Mouse (Mus musculus) layer of hippocampus, adult 18-20 months (tissue): ENCODE results near the gene Matn4. TPM values are rescaled to one million over a fixed set of nuclear protein-coding genes. Genes with fewer than 3 reads are reported as not detected.

Experiments used
- DNase-seq, 2 experiments: peaks; one replicate each; pipeline ENCODE4 v3.0.0; 2022; ENCODE audit warnings: low spot score in 2 of 2
- total RNA-seq, 2 experiments: library from RNA; stranded (reverse); gene quantifications; 2 replicates each; pipeline ENCODE4 v1.2.3; 2021

The Matn4 gene
- total RNA-seq, 2 experiments from 2014 or later, result 11.0 to 11.2 TPM

DNA sequence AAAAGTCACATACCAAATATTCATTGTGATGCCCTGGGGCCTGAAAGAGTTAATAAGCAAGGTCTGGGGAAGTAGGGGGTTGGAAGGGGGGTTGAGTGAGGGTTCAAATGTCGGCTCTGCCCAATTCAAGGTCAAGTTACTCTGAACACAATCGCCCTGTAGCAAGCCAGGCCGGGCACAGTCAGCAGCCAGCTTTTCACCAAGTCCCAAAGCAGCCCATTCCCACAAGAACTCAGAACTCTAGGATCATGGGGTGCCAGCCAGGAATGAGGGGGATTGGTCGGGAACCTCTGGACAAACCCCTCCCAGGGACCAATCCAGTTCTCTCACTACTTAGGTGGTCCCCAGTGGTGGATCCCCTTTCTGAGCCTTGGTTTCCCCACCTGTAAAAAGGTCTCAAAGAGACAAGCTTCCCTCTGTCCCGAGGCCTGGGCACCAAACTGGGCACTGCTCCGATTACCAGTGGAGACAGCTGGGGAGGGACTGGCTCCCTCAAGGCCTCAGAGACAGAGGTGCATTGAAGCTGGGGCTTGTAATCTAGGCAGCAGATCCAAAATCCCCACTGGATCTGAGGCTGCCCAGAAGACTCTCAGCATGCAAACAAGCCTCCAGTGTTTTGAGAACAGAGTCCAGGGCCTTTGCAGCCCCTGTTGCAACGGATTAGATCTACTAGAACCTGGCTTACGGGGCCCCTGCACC lies 31.4 kb upstream of the Matn4 start:
- peak in 1 of 2 experiments; percentile 50 for DNase-seq

- DNase-seq, result no peak
Measured at GRCm38 (mm10) chr2:164435216-164436090, 30.5 kb upstream of the Matn4 start.

- DNase-seq, result no peak
Measured at GRCm38 (mm10) chr2:164434681-164435080, 29.7 kb upstream of the Matn4 start.

GRCm38 (mm10) chr2:164433278-164433895 lies 28.4 kb upstream of the Matn4 start:
- DNase-seq, result no peak

- DNase-seq, result no peak
Measured at GRCm38 (mm10) chr2:164432541-164433191, 27.7 kb upstream of the Matn4 start.

DNA sequence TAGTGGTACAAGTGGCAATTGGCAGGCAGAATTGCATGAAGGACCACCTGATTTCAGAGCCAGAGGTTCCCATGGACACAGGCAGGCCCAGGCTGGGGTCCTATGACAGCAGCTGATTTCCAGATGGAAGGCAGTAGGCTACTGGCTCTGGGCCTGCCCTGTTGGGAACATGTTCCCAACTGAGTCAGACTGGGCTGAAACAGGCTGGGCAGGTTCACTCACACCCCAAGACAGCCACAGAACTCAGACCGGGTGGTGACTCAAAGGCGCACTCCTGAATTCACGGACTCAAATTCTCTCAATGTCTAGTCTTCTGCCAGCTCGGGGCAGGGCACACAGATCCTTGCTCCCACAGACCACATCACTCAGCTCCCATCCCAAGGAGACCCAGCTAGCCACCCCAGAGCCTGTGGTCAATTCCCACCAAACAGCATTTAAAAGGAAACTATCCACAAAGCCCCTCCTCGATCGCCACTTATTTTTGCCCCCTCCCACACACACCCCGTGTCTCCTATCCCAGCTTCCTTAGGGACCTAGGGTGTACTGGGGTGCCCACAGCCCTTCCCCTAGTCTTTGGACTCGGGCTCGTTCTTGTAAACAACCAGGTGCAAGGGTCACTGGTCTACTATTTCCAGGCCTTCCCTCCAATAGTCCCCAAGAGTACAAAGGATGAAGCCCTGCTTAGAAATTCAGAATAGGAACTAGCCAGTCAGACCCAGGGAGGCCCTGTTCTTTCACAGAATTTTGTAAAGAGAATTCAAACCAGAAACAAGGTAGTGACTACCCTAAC lies 26.9 kb upstream of the Matn4 start:
- DNase-seq, result no peak

GRCm38 (mm10) chr2:164430697-164431096 lies 25.7 kb upstream of the Matn4 start:
- no peak for DNase-seq

- no peak for DNase-seq
Measured at GRCm38 (mm10) chr2:164429881-164430615, 25.1 kb upstream of the Matn4 start.

- DNase-seq, result no peak
Measured at GRCm38 (mm10) chr2:164428451-164428850, 23.5 kb upstream of the Matn4 start.

DNA sequence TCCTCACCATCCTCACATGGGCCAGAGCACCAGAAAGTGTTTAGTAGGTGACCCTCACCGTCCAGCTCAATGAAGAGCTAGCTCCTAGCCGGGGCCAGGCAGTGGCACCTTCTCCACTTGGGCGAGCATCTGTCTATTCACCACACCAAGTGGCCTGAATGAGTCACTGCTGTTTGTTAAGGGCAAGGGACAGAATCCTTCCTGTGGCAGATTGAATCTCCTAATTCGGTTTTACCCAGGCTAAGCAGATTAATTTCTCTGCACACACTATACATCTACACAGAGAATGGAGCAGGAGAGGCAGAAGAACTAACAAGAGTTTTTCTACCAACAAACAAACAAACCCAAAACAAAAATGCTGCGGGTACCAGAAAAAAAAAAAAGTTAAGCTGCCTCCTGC lies 22.0 kb upstream of the Matn4 start:
- DNase-seq, result no peak

DNA sequence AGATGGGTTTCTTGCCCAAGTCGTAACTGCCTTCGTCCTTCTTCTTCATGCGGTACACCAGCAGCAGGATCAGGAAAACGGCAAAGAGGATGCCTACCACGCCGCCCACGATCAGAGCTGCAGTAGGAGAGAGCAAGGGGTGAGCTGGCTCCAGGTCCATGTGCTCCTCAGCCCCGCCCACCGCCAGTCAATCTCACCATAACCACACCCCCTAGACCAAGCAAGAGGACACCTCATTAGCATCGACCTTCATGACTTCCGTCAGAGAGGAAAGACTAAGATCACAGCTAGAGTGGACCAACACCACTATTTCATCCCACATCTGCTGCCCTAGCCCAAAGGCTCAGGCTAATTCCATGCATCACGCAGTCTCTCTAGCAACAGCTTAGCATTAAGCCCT lies 21.2 kb upstream of the Matn4 start:
- no peak for DNase-seq

- peak in 1 of 2 experiments; percentile 64 for DNase-seq
Measured at GRCm38 (mm10) chr2:164425401-164425800, 20.4 kb upstream of the Matn4 start.

GRCm38 (mm10) chr2:164424406-164424805 lies 19.4 kb upstream of the Matn4 start:
- DNase-seq, result no peak

DNA sequence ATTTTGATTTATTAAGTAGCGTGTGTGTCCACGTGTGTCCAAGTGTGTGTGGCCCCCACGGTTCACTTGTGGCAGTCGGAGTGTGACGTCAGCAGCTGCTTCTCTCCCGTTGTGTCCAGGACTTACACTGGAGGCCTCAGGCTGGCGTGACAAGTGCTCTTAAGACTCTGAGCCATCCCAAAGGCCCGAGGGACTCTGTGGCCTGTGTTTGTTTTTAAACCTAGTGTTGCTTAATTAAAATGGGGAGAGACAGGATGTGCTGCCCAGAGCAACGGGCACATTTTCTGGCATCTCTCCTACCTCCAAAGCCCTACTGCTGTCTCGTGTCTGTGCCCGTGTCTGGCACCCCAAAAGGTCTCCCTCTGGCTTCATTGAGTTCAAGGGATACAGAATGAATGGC lies 18.5 kb upstream of the Matn4 start:
- DNase-seq, result peak in 1 of 2 experiments; percentile 53

DNA sequence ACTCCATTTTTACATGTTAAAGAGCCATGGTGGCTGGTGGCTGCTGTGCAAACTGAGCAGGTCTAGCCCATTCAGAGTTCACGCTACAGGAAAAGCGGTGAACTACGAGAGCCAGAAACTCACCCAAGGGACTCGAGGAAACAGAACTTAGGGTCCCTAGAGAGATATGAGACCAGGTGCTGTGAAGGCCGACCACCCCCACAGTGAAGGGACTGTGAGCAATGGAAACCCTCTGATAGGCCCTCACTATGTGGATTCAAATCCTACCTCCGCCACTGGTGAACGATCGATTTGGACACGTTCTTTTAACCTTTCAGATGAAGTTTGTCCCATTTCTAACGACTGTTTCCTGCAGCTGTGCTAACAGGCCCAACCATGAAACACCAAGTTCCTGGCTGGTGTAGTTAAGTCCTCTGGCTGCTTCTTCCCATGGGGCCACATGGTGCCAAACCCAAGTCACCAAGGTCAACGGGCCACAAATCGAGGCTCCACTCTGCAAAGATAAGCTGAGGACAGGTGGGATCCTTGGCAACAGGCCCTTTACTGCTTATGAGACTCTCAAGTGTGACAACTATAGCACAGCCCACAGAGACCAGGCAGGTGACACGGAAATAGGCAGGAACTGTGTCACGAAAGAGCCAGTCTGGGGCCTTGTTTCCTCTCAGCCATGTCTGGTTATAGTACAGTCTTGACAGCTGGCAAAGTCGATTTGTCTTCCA lies 17.9 kb upstream of the Matn4 start:
- no peak for DNase-seq

- DNase-seq, result no peak
Measured at GRCm38 (mm10) chr2:164421979-164422378, 17.0 kb upstream of the Matn4 start.

DNA sequence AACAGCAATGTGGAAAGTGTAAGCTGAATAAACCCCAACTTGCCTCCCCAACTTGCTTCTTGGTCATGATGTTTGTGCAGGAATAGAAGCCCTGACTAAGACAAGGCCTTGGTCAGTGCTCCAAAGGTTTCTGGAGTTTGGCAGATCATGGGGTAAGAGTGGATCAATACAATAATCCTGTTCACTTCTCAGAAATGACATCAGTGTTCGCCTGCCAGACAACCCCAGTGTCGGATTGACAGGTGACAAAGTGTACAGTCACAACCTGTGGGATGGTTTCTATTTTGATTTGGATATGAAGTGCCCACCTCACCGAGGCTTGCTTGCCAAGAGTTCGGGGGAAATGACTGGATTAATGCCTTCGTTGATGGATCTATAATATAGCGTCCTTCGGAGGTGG lies 16.3 kb upstream of the Matn4 start:
- DNase-seq, result no peak

GRCm38 (mm10) chr2:164419489-164419888 lies 14.5 kb upstream of the Matn4 start:
- no peak for DNase-seq

DNA sequence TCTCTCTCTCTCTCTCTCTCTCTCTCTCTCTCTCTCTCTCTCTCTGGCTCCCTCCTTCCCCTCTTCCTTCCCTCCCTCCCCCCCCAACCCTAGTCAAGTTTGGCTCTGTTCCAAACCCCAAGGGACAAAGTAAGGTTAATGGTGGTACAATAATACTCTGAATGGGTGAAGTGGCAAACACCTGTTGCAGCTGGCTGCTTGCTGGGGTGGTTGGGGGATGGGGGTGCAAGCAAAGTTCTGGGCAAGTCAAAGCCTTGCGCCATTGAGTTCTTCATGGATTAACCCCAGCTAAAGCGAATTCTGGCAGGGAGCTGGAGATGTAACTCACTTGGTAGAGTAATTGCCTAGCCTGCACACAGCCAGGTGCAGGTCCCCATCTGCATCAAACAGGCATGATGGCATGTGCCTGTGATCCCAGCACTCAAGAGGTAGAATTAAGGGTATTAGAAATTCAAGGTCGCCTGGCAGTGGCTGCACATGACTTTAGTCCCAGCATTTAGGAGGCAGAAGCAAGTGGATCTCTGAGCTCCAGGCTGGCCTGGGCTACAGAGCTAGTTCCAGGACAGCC lies 13.4 kb upstream of the Matn4 start:
- DNase-seq, result no peak
